Mouse (Mus musculus): ENCODE data around the gene Atraid.
"Not testable (repeated sequence)": the region's sequence is repeated elsewhere in the genome, so short reads cannot be mapped to it uniquely, and the experiment has no call there.

Atraid gene
- long read RNA-seq, experiment 1, transcript Atraid-201 (7 exons, 966 nt): major isoform, 164 of 181 reads
- long read RNA-seq, experiment 1, partial matches to known transcripts: 1 of 181 reads
- long read RNA-seq, experiment 1, other reads (novel, unspliced or antisense): 8 of 181 reads
- long read RNA-seq, experiment 2, transcript Atraid-201 (7 exons, 966 nt): major isoform, 179 of 195 reads
- long read RNA-seq, experiment 2, transcript Atraid-205 (7 exons, 894 nt): minor isoform, 5 of 195 reads
- long read RNA-seq, experiment 2, partial matches to known transcripts: 4 of 195 reads
- long read RNA-seq, experiment 2, other reads (novel, unspliced or antisense): 2 of 195 reads

- intact Hi-C loops (cut with DNase I): loop anchor here (1.0 kb wide), 1 partner anchor 10 kb away; no protein-coding TSS in a partner anchor
These were observed at the start of gene Atraid for GRCm38 (mm10) chr5:31047848-31048762. Gene Atraid (plus strand): TSS chr5:31048312.

GRCm38 (mm10) chr5:30999324-30999723 lies 48.8 kb upstream of the Atraid start:
- intact Hi-C loops (cut with DNase I): loop anchor here (2.0 kb wide), 2 partner anchors 69 to 195 kb away; no protein-coding TSS in a partner anchor

- intact Hi-C loops (cut with DNase I): no loop called here
These were observed 48.0 kb upstream of the Atraid start for GRCm38 (mm10) chr5:31000122-31000521.

DNA sequence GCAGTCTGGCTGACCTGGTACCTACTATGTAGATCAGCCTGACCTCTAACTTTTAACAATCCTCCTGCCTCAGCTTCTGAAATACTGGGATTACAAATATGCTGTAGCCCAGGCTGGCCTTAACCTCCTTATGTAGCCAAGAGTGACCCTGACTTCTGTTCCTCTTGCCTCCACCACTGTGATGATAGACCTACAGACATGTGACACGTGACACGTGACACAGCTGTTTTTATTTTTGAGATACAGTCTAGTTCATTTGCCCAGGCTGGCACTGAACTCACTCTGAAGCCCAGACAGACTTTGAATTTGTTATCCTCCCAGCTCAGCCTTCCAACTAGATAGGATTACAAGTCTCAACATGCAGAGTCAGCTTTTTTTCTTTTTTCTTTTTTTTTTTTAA lies 47.1 kb upstream of the Atraid start:
- intact Hi-C loops (cut with DNase I): no loop called here

GRCm38 (mm10) chr5:31001560-31001959 lies 46.6 kb upstream of the Atraid start:
- intact Hi-C loops (cut with DNase I): no loop called here

GRCm38 (mm10) chr5:31004184-31004583 lies 43.9 kb upstream of the Atraid start:
- intact Hi-C loops (cut with DNase I): no loop called here

- intact Hi-C loops (cut with DNase I): no loop called here
These were observed 35.4 kb upstream of the Atraid start for GRCm38 (mm10) chr5:31012737-31013136.

GRCm38 (mm10) chr5:31015913-31016312 lies 32.2 kb upstream of the Atraid start:
- intact Hi-C loops (cut with DNase I): no loop called here

- intact Hi-C loops (cut with DNase I): not testable (repeated sequence)
These were observed 26.3 kb upstream of the Atraid start for GRCm38 (mm10) chr5:31021790-31022189.

DNA sequence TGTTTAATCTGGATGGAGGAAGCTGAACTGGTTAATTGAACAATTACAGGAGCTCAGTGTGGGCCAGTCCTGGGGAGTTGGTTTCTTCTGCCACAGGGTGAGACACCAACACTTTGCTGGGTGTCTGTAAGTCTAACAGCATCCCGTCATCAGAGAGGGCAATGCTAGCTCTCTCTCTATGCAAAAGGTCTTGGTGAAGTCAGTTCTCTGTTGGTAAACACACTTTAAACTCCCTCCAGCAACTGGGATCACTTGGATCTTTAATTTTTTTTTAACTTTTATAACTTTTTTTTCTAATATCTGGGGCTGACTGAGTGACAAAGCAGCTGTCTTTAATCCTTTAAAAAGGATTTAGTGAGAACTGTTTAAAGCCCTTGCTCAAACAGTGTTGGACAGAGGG lies 25.4 kb upstream of the Atraid start:
- intact Hi-C loops (cut with DNase I): no loop called here

DNA sequence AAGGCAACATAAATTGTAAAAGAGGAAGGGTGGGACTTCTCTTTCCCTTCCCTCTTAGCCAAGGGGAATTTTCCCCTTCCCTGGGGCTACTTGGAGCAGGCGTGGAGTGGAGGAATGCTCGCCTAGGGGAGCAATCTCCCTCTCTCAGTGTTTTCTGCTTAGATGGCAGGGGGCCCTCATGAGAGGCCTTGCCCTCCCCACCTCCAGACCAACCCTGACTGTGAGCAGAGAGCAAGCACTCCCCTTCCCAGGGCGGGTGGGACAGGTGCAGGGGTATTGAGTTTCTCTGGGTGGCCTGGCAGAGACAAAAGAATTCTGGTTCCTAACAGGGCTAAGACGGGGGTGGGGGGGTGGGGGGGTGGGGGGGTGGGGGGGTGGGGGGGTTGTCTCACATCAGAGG lies 24.9 kb upstream of the Atraid start:
- intact Hi-C loops (cut with DNase I): no loop called here

- intact Hi-C loops (cut with DNase I): no loop called here
These were observed 23.5 kb upstream of the Atraid start for GRCm38 (mm10) chr5:31024641-31025040.

GRCm38 (mm10) chr5:31030926-31031325 lies 17.2 kb upstream of the Atraid start:
- intact Hi-C loops (cut with DNase I): no loop called here

- intact Hi-C loops (cut with DNase I): no loop called here
These were observed 16.6 kb upstream of the Atraid start for GRCm38 (mm10) chr5:31031508-31031907.

GRCm38 (mm10) chr5:31034669-31035068 lies 13.4 kb upstream of the Atraid start:
- intact Hi-C loops (cut with DNase I): no loop called here

DNA sequence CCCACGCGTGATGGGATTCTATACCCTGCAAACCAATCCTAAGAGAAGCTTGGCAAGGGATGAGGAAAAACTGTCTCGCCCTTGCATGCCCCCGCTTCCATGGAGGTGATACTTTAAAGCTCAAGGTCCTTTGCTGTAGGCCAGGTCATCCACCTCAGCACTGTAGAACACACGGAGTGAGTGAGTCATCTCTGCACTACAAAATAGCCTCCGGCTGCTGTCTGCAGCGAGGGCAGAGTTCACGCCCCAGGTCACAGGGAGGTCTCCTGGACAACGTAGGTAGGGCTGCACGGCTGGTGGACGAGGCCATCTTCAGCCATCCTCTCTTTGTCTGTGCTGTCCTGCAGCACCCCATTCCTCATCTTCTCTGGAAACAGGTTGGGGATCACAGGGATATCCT lies 11.6 kb upstream of the Atraid start:
- intact Hi-C loops (cut with DNase I): not testable (repeated sequence)

- intact Hi-C loops (cut with DNase I): loop anchor here (1.0 kb wide), 1 partner anchor 9 kb away; no protein-coding TSS in a partner anchor
These were observed 9.8 kb upstream of the Atraid start for GRCm38 (mm10) chr5:31038171-31038845.

DNA sequence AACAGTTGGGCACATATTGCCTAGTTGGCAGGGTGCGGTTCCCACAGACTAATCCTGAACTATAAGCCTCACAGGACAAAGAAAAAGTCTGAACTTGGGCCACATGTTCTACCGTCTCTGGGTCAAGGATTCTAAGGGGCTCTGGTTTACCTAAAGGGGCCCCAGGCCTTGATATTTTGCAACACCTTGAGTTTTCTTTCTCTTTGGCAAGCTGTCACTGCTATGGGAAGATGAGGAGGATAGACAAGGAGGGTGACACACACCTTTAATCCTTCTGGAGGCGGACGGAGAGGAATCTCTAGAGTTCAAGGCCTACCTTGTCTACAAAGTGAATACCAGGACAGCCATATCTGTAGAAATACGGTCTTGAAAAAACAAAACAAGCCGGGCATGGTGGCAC lies 1.7 kb upstream of the Atraid start:
- intact Hi-C loops (cut with DNase I): no loop called here

GRCm38 (mm10) chr5:31047074-31047473 lies 1.0 kb upstream of the Atraid start:
- intact Hi-C loops (cut with DNase I): loop anchor here (1.0 kb wide), 1 partner anchor 9 kb away; no protein-coding TSS in a partner anchor

- intact Hi-C loops (cut with DNase I): no loop called here
These were observed 890 bp downstream of the Atraid start, which contains the start of gene Slc5a6 for GRCm38 (mm10) chr5:31048763-31049641. Gene Slc5a6 (minus strand): TSS chr5:31048924.
